Mouse (Mus musculus) limb, embryonic 11.5 days (tissue): ENCODE measurements at regions not wholly inside any gene's neighbourhood (a gene's known extent, or its start where the extent isn't known, plus 50 kb on each side); places are given as distances from the start of the nearest gene placed in this dataset.
A peak's percentile ranks its signal among the peaks of the same experiment; 100 is the strongest.

Experiments used
- ATAC-seq: fragments of 200-750 bp; cut with Nextera tagmentation; 2 replicates; pipeline ENCODE4 v1.8.0; 2017; ENCODE audit warnings: low read depth; ENCODE audit not compliant: insufficient number of reproducible peaks, low FRiP score, low TSS enrichment
- DNase-seq: peaks from one replicate; pipeline ENCODE4 v3.0.0-alpha.2; 2015; ENCODE audit warnings: low spot score
- H3K27ac ChIP-seq: fragments of 300-500 bp; sonication (generic); replicated peaks from 2 replicates; pipeline ENCODE4 v1.5.1; 2014; ENCODE audit warnings: low read depth, mild to moderate bottlenecking, low read length
- H3K27me3 ChIP-seq: fragments of 300-500 bp; sonication (generic); 2 replicates; pipeline ENCODE4 v1.6.1; 2014; ENCODE audit warnings: mild to moderate bottlenecking, low read length, mixed read lengths; ENCODE audit not compliant: control insufficient read depth, insufficient read depth
- H3K36me3 ChIP-seq: fragments of 300-500 bp; sonication (generic); 2 replicates; pipeline ENCODE4 v1.6.1; 2014; ENCODE audit warnings: mild to moderate bottlenecking, low read length, moderate library complexity, mixed read lengths; ENCODE audit not compliant: control insufficient read depth, insufficient read depth
- H3K4me1 ChIP-seq: fragments of 300-500 bp; sonication (generic); 2 replicates; pipeline ENCODE4 v1.6.1; 2014; ENCODE audit warnings: low read length, mixed read lengths; ENCODE audit not compliant: control insufficient read depth, insufficient read depth
- H3K4me2 ChIP-seq: fragments of 300-500 bp; sonication (generic); 2 replicates; pipeline ENCODE4 v1.6.1; 2014; ENCODE audit warnings: low read depth, mild to moderate bottlenecking, moderate library complexity; ENCODE audit not compliant: severe bottlenecking
- H3K4me3 ChIP-seq: fragments of 300-500 bp; sonication (generic); 2 replicates; pipeline ENCODE4 v1.5.1; 2014; ENCODE audit warnings: low read depth, low read length
- H3K9ac ChIP-seq: fragments of 300-500 bp; sonication (generic); 2 replicates; pipeline ENCODE4 v1.6.1; 2014; ENCODE audit warnings: mild to moderate bottlenecking, low read length
- H3K9me3 ChIP-seq: fragments of 300-500 bp; sonication (generic); 2 replicates; pipeline ENCODE4 v1.6.1; 2016; ENCODE audit warnings: low read length; ENCODE audit not compliant: control insufficient read depth
- WGBS: fragments of 180-500 bp; shearing (Covaris S2); extraction: QIAGEN DNeasy Blood & Tissue Kit; methylation state at CpG from one replicate; pipeline ENCODE4 v1.1.7; 2014; 5-methylcytosine and 5-hydroxymethylcytosine counted together

DNA sequence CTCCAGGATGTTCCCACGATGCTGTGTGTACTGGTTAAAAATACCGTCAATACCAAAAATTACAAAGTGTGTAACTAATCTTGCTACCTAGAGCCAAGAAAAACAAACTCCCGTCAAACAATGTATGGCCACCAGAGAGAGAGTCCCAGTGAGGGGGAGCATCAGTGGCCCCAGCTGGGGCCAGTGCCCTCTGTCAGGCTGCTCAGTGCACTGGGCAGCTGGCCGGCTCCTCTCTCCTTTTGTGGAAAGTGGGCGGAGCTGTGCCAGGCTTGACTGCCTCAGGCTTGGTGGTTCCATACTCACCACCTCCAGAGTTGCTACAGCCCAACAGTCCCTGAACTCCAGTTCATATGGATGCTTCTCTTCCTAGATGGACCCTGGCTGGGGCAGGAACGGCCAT, 53.8 kb upstream of the Sept5 start:
- ATAC-seq, result no peak

DNA sequence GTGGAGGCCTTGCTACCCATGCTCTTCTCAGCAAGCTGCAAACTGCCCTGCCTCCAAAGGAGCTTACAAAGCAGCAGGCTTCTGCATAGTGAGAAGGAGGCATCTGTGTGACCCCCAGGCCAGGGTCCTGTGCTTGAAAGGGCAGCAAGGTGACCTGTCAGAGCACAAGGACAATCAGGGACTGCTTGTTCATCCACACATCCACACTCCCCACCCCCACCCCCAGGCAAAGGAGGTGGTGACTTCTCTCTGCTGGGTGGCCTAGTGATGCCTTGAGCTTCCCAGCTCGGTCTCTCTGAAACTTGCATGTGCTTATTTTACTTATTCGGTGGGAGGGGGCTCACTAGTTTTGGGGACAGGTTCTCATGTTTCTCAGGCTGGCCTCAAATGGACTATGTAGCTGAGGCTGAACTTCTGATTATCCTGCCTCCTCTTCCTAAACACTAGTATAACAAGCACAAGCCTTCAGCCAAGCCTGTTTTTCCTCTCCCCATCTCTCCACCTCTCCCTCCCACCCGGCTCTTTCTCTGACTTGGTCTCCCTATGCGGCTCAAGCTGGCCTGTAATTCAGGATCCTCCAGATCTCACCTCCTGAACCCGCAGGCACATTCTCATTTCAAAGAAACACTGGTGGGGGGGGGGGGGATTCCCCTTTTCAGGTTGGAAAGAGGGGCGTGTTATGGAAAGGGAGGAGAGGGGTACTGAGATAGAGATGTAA, 56.4 kb upstream of the Sept5 start:
- DNase-seq (peak; percentile 26), ATAC-seq (no peak)
- Histone ChIP-seq H3K4me3 (no peak overlapping the region), H3K9ac (peak overlapping the region; percentile 22; the same call in 1 of the 2 replicates), H3K36me3 (no peaks in the 10 kb centered on the region), H3K4me2 (no peak overlapping the region), H3K9me3 (no peaks in the 10 kb centered on the region), H3K27ac (0 out of 2 replicates have a peak overlapping the region, but pooled peaks have one; percentile 33), H3K27me3 (no peaks in the 10 kb centered on the region), H3K4me1 (peaks cover 5% of the 10 kb centered on the region; the same call in 1 of the 2 replicates)
- 12% methylated on average over 6 of the region's 6 CpGs for WGBS

More for the DNA sequence above, 53.8 kb upstream of the Sept5 start:
- no peak overlapping the region for H3K27ac ChIP-seq
- H3K9ac ChIP-seq, result no peak overlapping the region
- H3K4me2 ChIP-seq, result no peak overlapping the region
- peaks cover 3% of the 10 kb centered on the region; the same call in 1 of the 2 replicates for H3K4me1 ChIP-seq
- H3K27me3 ChIP-seq, result no peaks in the 10 kb centered on the region
- H3K9me3 ChIP-seq, result no peaks in the 10 kb centered on the region
- WGBS, result 71% methylated on average over 6 of the region's 6 CpGs
- DNase-seq, result no peak
- H3K36me3 ChIP-seq, result no peaks in the 10 kb centered on the region
- H3K4me3 ChIP-seq, result no peak overlapping the region

DNA sequence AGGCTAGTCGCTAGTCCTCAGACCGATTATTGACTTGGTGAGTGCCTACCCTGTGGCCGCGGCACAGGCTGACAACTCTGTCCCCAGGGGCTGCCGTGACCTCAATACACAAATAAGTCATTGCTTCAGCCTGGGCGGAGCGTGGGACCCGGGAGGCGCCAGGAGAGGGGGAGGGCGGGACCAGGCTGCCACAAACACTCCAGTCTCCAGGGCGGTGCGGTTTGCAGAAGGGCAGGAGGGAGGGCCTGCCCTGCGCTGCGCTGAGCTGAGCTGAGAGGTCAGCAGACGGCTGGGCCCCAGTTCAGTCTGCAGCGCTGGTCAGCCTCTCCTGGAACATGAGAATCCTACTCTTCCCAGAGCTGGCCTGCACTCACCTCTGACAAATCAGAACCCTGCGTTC, 57.2 kb upstream of the Sept5 start:
- Histone ChIP-seq H3K4me2 (peak overlapping the region; percentile 39; the same call in 1 of the 2 replicates), H3K9ac (no peak overlapping the region; the same call in none of the 2 replicates), H3K27ac (peak overlapping the region; percentile 54), H3K4me3 (peak overlapping the region; percentile 10; the same call in 1 of the 2 replicates), H3K36me3 (no peaks in the 10 kb centered on the region), H3K27me3 (no peaks in the 10 kb centered on the region), H3K9me3 (no peaks in the 10 kb centered on the region), H3K4me1 (peaks cover 5% of the 10 kb centered on the region; the same call in 1 of the 2 replicates)
- DNase-seq (peak; percentile 86), ATAC-seq (peak; percentile 88)
- WGBS, result 0% methylated on average over 17 of the region's 17 CpGs

DNA sequence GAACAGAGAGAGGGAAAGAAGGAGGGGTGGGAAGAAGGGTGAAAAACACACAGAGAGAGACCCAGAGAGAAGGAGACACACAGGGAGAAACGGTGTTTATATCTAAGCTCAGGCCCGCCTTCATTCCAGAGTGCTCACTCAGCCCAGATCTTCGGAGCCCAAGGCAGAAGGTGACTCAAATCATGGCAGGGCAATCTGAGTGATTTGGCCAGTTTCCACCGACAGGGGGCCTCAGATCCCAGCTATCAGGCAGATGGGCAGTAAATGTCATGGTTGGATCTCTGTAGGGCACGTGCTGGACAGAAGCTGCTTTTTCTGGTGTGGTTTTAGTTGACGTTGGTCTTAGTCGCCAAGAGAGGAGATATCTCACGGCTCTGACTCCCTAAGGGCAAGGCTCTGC, 57.6 kb upstream of the Sept5 start:
- ATAC-seq, result peak; percentile 52; the same call in 1 of the 2 replicates
- H3K27ac ChIP-seq, result peak overlapping the region; percentile 54; the same call in 1 of the 2 replicates
- no peaks in the 10 kb centered on the region for H3K27me3 ChIP-seq
- H3K9ac ChIP-seq, result no peak overlapping the region; the same call in 1 of the 2 replicates
- WGBS, result 3% methylated on average over 8 of the region's 8 CpGs
- peaks cover 5% of the 10 kb centered on the region; the same call in 1 of the 2 replicates for H3K4me1 ChIP-seq
- H3K4me2 ChIP-seq, result peak overlapping the region; percentile 39; the same call in 1 of the 2 replicates
- DNase-seq, result peak; percentile 83
- H3K36me3 ChIP-seq, result no peaks in the 10 kb centered on the region
- H3K4me3 ChIP-seq, result 0 out of 2 replicates have a peak overlapping the region, but pooled peaks have one; percentile 10
- H3K9me3 ChIP-seq, result no peaks in the 10 kb centered on the region

DNA sequence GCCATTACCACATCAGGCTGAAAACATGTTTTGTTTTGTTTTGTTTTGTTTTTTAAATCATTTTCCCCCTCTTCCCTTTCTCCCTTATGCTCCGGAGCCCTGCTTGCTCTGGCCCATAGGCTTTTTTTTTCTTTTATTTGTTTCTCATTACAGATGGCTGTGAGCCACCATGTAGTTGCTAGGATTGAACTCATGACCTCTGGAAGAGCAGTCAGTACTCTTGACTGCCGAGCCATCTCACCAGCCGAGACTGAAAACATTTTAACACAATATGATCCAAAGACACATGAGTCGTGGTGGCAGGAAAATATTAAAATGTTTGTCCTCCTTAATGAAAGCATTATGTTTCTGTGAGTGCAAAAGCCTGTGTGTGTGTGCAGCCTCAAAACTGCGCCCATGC, 65.8 kb upstream of the Sept5 start:
- Histone ChIP-seq H3K36me3 (no peaks in the 10 kb centered on the region), H3K9me3 (no peaks in the 10 kb centered on the region), H3K9ac (no peak overlapping the region), H3K27me3 (no peaks in the 10 kb centered on the region), H3K4me1 (no peaks in the 10 kb centered on the region), H3K27ac (no peak overlapping the region), H3K4me3 (no peak overlapping the region), H3K4me2 (no peak overlapping the region)
- ATAC-seq (no peak), DNase-seq (no peak)
- 78% methylated on average over 5 of the region's 5 CpGs for WGBS

DNA sequence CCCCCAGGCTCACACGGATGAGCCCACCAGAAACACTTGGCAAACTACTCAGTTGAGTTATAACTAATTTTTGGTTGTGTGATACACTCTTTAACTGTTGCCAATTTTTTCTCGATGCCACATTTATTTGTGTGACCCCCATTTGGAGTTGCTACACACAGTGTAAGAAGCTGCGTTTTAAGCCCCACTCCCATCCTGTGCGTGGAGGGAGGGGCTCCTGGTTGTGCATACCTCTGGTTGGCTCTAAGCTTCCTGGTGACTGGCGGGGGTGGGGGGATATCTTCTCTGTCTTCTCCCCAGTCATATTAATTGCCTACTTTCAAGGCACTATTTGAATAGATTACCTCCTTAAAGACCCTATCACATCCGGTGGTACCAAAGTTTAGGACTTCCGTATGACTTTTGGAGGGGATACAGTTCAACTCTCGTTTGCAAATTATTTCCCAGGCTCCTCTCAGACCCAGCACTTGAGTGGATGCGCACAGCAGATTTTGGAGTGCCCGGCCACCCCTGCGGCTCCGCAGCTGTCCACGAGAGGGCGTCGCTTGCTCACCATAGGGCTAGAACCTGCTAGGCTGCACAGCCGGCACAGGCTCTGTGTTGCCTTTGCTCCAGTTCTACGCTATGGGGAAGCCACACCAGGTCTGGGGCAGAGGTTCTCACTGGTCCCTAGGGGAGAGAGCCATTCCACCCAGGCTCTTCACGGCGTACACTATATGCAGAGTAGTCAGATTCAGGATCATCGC, 66.5 kb upstream of the Sept5 start:
- no peaks in the 10 kb centered on the region for H3K4me1 ChIP-seq
- DNase-seq (peak; percentile 90), ATAC-seq (peak; percentile 72)
- no peaks in the 10 kb centered on the region for H3K27me3 ChIP-seq
- no peaks in the 10 kb centered on the region for H3K9me3 ChIP-seq
- H3K27ac ChIP-seq, result no peak overlapping the region
- 12% methylated on average over 20 of the region's 20 CpGs for WGBS
- no peaks in the 10 kb centered on the region for H3K36me3 ChIP-seq
- H3K4me3 ChIP-seq, result no peak overlapping the region
- H3K4me2 ChIP-seq, result no peak overlapping the region; the same call in 1 of the 2 replicates
- no peak overlapping the region for H3K9ac ChIP-seq

DNA sequence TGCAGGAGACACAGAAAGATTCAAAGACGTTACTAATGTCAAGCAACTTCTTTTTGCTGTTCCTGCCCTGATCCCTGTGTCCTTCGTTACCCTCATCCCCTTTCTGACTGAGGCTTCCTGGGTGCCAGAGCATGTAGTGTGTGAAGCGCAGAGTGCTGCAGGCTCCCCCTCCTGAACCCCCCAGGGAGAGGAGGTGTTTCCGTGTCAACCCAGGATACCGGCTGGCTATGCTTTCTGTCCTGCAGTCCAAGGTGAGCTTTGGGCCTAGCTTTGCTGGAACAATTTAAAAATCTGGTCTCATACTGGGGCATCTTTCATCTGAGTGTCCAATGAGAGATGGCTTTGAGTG, 67.0 kb upstream of the Sept5 start:
- Histone ChIP-seq H3K9me3 (no peaks in the 10 kb centered on the region), H3K4me3 (no peak overlapping the region), H3K36me3 (no peaks in the 10 kb centered on the region), H3K27ac (no peak overlapping the region), H3K9ac (no peak overlapping the region), H3K4me1 (no peaks in the 10 kb centered on the region), H3K27me3 (no peaks in the 10 kb centered on the region), H3K4me2 (no peak overlapping the region; the same call in 1 of the 2 replicates)
- ATAC-seq (no peak), DNase-seq (no peak)
- WGBS, result 68% methylated on average over 5 of the region's 5 CpGs

DNA sequence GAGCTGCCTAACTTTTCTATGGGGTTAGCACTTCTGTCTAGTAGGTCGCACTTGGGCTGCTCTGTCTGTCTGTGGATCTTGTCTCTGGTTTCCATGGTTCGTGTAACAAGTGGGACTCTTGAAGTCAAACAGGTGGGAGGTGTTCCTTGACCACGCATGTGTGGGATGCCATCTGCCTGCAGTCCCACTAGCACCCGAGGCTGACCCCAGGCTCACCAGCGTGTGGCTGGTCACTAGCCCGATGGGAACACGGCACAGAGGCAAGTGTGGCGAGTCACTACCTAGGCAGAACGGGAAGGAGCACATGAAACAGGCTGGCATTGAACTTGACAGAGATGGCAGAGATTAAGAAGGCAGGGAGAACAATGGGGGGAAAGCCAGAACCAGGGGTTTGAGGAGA, 72.5 kb upstream of the Cldn5 start:
- no peak for DNase-seq
- Histone ChIP-seq H3K9ac (no peak overlapping the region), H3K27ac (no peak overlapping the region), H3K27me3 (no peaks in the 10 kb centered on the region), H3K4me2 (no peak overlapping the region), H3K36me3 (no peaks in the 10 kb centered on the region), H3K4me3 (no peak overlapping the region), H3K4me1 (no peaks in the 10 kb centered on the region), H3K9me3 (no peaks in the 10 kb centered on the region)
- 61% methylated on average over 9 of the region's 9 CpGs for WGBS
- ATAC-seq, result no peak
